Mouse (Mus musculus) spleen, postnatal 10 days (tissue): ENCODE measurements around the gene Sobp.

Experiments used
- DNase-seq, 2 experiments: peaks; one replicate each; pipeline ENCODE4 v3.0.0; 2021 to 2022; ENCODE audit warnings: low spot score in 2 of 2

Sobp gene

DNA sequence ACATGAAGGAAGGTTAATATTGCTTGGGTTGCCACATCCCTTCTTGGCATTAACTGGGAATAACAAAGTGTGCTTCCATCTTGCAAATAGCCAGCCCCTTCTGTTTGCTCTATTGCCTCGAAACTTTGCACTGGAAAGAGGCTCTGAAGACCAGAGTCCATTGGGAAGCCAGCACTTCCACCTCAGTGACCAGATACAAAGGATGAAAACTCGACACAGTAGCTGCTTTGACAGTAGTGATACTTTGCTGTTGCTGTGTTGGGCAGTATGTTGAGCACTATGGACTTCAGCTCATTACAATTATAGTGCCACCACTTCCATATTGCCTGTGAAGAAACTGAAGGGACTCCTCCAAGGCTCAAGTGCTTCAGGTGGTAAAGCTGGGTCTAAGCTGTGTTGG is 86.9 kb downstream of the Sobp start:
- no peak for DNase-seq

DNA sequence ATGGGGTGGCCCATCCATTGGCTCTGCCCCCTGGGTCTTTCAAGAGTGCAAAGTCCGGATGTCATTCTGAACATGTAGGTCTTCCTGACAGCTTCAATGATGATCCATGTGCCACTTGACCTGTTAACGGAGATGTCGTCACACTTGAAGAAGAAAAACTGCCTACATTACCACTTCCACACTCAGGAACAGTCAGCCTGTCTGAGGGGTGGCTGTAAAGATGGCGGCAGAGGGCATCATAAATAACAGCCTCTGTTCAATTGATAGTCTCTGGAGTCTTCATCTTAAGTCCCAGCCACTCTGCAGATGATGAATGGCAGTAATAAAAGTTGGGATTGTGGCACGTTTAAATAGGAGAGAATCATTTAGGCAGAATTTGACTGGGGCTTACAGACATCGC is 87.4 kb downstream of the Sobp start:
- DNase-seq = no peak

DNA sequence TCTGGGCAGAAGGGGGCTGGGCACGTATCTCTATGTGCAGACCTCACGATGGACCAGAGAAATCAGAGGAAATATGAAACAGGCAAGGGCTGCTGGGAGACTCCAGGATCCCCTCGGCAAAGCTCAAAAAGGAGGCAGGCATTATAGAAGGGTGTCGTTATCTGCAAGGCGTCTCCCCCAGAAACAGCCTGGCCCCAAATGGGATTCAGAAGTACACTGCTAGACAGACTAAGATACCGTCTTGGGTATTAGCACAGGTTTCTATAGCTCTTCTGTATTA is 90.3 kb downstream of the Sobp start:
- DNase-seq = no peak

DNA sequence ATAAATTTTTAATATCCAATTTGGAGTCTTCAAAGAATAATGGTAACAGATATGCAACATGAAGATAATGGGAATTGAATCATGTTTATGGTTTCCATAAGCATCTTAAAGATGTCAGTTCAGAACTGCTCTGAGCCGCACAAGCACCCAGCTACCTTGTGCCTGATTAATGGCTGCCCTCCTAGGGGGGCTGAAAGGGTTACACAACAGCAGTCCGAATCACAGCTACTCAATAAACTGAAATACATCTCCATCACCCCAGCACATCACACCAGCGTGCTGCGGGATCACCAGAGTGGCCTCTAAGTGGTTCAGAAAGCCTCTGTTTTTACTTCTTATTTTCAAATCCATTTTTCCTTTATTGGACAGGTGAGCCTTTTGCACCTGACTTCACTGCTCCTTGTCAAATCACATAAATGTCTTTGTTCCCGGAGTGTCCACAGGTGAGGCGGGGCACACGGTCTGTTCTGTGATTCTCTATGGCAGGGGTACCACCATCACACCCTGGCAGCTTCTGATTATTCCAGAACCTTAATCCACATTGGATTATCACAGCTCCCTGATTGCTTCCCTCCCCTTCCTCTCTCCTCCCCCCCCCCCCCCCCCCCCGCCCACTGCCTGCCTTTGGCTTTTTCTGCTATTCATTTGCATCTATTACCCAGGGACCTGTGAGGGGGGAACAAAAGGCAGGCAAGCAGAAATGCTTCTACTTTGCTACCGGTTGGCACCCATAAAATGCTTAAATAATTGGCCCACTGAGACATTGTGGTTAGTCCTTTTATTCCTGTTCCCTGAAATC is 90.8 kb downstream of the Sobp start:
- no peak for DNase-seq

DNA sequence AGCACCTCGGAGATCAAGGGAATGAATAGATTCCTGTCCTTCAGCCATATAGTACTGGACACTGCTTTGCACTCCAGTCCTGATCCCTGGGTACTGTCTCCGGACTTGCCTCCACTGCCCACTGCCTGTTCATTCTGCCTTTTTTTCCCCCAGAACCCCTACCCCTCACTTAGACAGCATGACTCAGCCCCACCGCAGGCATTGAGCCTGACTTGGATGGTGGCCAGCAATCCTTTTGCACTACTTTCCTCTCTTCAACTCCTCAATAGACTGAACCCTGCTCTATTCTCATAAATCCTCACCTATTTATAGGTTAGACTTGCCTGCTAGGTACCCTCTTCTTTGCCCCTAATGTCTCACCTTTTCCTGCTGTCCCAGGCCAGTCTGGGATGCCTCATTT is 93.0 kb downstream of the Sobp start:
- no peak for DNase-seq

DNA sequence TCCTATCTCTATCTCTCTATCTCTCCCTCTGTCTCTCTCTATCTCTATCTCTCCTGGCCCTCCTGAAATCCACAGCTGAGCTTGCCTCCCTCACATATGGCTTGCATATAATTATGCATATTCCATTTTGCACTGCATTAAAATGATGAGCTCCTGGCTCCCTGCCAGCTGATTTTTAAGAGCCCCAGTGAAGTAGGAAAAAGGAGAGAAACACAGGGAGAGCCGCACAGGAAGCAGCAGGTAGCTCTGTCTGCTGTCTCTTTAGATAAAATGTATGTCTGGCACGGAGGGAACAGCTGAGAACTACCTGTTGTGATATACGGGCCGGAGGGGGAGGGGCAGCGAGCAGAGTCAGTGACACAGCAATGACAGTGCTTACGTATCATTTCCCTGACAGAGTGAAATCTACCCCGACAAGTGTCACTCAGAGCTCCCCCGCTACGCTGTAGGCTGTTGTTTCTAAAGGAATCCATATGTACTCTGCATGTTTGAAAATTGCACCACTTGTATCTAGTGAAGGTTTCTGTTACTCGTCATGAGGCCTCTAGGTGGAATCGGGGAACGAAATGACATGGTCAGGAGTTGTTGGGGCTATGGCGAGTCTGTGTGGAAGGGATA is 98.7 kb downstream of the Sobp start:
- no peak for DNase-seq

DNA sequence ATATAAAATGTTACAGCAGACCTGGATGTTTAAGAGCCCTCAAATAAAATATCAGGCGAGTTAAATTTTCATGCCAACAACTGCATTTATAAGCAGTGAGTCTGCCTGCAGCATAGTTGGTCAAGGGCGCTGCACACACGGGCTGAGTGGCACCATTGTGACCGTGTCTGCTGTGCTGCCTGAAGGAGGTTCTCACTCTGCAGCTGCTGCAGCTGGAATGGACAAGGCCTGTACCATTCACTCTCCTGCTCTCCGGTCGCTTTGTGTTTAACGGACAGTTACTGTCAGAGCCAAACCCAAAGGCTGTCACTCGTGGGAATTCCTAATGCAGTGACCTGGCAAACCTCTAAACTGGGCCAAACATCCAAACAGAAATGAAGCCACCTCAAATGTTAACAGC is 101.0 kb downstream of the Sobp start:
- DNase-seq = no peak

DNA sequence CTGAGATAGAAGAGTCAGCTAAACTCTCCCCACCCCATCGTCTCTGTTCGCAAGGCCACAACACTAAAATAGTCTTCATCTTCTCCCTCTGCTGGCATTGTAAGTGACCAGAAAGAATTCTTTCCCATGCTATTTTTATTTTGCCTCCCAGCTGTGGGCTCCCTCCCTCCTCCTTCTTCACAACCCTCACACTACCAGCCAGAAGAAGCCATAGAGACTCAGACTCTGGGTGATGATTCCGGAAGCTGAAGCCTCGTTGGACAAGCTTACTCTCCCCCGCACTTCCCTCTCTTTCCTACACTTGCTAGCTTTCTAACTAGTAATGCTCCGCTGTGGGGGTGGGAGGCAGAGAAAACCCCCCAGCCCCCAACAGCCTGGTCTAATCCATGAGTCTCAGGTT is 103.4 kb downstream of the Sobp start:
- DNase-seq = no peak

DNA sequence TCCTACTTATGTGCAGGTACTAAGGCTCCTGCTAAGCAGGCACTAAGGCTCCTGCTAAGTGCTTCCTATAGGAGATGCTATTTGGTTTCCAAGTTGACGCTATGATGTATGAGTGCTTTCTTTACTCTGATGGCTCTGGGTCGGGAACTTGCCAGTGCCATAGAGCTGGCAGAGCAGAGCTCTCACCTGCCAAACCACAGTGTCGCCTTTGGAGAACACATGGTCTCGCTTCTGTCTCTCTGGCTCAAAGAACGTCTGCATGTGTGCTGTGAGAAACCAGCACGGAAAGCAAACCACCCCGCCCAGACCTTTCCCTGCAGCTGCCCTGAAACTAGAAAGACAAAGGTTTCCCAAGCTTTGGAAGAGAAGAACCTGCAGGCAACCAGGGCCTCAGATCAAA is 109.0 kb downstream of the Sobp start:
- no peak for DNase-seq

DNA sequence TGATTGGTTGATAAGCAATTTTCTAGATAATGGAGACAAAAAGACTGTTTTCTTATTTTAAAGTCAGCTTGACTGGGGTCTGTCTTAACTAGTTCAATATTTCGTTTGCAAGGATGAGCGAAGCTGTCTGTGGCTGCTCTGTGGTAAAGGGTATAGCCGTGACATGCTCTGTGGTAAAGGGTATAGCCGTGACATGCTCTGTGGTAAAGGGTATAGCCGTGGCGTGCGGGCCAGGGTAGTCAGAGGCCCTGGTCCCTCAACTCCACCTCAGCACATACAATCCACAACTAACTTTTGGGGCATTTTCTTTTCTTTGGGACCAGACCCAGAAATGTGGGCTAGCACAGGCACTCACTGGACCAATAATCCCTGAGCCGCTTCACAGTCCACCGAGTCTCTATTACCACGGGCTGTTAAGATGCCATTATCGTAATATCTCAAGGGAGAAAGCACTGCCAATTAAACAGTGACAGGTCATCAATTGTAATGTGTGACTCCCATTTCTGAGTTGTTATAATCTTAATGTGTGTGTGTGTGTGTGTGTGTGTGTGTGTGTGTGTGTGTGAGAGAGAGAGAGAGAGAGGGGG is 112.7 kb downstream of the Sobp start:
- no peak for DNase-seq

DNA sequence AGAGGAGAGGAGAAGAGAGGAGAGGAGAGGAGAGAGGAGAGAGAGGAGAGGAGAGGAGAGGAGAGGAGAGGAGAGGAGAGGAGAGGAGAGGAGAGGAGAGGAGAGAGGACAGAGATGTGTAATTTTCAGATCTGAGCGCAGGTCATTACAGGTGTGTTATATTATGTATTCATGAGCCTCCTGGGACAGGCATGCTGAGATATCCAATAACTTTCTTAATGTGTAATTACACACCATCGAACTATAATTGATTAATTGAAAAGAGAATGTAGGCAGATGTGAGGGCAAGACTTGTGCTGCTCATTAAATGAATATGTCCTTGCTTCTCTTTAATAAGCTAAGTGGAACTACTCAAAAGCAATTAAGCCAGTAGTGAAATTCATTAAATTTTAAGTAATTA is 118.9 kb downstream of the Sobp start:
- DNase-seq = no peak

DNA sequence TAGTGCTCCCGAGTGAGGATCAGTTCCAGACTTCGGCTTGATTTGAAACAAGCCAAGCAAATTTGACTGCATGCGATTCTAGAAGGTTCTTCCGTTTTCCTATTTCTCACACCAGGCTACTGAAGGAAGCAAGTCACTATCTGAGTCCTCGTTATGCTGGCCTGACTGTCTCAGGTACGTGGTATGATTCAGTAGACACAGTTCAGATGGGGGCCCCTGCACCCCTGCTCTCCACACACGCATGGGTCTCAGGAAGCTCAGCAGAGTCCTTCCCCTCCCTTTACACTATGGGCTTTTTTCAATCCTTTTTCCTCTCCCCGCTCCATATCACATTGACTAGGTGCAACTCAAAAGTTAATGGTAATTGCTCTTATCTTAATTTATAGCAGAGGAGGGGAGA is 119.6 kb downstream of the Sobp start:
- no peak for DNase-seq

DNA sequence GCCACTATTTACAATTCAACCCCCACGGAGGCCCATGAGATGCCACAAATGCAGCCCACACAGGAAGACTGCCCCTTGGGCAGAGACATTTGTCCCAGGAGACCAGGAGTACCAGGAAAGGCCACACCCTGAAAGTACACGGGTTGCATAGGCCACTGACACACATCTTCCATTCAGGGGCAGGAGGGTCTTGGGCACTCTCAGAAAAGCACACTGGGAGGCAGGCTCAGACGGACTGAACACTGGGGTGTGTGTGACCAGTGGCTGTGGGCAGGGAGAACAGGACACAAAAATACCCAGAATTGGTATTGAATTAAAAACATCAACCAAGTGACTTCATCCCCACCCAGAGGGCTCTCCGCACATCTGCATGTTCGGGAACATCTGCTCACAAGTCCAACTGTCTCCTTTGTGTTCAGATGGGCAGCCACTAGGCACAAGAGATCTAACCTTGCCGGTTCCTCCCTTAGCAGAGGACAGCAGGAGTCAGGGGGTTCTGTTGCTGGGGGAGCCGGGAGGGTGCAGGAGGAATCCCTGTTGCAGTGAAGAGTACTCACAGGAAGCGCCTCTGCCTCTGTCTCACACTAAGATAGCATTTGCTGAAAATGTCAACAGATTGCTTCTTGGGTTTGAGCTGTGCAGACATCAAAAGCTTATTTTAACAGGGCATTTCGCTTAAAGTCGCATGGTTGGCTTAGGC is 120.3 kb downstream of the Sobp start:
- no peak for DNase-seq

DNA sequence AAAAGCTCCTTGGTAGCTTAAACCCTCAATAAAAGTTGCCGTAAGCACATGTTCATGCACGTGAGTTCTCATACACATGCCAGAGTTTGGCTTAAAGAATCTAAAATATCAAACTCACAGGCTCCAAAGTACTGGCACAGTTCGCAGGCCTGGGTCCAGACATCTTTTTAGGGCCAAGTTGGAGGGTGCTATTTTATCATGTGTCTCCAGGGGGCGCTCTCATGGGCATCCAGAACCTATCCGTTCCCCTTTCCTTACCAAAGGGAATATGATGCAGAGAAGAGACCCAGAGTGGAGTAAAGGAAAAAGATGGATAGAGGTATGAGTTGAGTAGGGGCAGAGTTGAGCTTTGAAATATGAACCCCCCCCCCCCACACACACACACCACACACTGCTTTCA is 121.9 kb downstream of the Sobp start:
- peak in 1 of 2 experiments; percentile 26 for DNase-seq

DNA sequence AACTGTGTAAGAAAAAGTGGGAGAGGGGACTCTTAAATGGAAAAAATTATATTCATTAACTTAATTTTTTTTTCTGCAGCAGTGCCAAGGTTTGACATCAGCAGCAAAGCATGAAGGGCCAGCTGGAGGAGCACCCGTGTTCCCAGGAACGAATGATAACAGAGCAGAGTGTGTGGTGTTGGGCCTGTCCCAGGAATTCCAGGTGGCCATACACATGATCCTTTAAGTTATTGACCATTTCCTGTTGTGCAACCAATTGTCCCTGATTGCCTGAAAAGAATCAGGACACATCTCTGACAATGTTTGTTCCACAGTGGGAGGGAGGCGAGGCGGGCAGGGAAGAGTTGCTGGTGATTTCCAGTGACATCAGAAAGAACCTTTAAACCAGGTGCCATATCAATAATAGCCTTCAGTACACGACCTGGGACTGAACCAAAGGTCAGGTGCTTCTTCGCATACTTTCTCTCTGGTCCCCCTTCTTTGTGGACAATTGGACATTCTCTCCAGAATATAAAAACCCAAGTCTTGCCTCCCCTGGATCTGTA is 126.5 kb downstream of the Sobp start:
- no peak for DNase-seq

DNA sequence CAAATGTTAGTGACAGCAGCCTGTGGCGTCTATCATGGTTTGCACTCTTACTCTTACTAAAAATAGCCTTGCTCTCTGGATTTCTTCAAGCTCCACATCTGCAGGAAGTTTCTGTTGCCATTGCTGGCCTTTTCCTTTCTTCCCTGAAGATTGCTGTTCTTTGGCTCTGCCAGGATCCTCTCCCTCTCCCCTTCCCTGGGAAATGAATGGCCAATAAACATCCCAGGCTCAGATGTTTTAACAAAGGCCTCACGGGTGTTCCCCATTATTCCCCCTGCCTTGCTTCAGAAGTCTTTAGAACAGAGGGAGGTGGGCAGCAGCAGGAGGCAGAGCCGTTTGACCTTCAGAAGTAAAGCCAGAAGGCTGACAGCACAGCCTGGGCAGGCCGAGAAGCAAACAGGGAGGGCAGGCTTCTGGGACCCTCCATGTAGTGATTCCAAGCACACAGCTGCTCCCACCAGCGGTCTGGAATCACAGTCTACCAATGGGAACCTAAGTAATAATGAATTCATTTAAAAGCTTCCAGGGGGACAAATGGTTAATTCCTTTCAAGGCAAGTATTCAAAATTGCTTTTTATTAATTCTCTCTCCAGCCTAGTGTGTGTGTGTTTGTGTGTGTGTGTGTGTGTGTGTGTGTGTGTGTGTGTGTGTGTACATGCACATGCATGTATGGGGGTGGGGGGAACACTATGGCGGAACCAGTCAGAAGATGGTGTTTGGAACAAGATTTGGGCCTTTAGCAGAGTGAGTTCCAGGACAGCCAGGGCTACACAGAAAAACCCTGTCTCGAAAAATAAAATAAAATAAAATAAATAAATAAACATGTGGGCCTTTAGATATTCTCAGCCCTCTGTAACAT is 130.8 kb downstream of the Sobp start:
- no peak for DNase-seq

DNA sequence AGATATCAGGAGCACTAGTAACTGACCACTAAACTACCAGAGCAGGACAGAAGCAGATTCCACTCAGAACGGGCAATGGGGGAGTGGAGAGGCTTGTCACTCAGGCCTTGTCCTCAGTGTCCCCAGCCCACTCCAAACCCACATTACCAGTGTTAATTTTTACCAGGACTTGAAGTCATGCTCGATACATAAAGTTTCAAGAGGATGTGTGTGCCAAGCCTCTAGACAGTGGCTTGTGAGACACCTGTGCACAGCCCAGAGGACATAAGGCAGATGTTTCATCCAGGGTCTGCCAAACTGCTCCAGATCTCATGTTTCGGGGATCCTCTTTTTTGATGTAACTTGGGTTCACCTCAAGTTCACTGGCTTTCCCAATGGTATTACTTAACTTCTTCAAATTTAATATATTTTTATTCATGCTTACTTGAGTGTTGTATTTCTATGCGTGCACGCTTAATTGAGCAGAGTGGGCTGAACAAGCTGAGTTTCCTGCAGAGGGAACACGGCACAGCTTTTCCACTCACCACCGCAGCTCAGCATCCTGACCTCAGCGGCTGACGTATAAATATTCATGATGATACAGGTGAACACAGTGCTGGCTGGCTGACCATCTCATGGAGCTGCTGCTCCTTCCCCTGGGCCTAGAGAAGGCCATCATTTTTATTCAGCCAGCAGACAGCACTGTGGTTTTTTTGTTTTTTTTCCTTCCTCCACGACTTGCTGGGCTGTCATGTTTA is 131.6 kb downstream of the Sobp start:
- DNase-seq = no peak

DNA sequence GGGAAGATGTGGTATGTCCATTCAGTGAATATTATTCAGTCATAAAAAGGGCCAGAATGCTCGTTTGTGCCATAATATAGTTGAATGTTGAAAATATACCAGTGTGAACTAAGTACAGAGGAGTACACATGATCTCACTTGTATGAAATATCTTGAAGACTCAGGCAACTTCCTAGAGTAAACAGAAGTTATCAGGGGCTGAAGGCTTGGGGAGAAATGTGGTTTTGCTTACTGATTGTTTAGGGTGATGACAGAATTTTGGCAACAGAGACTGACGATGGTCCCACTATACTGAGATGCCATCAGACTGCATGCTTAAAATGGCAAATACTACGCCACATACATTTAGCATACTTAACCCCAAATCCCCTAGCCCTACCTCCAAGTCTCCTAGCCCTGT is 132.5 kb downstream of the Sobp start:
- no peak for DNase-seq

DNA sequence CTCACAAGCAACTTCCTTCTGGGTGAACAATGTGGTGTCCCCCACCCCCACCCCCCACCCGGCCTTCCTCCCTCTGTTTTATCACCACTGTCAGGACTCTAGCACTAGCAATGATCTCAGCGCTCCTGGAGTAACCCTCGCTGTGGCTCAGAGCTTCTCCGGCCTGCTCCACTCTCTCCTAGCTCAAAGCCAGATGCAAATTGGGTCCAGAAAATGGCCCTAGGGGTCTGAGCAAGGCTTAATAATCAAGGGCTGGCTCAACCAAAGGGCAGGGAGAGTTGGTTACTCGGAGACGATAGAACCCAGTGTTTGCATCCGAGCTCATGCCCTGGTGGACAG is 136.9 kb downstream of the Sobp start:
- no peak for DNase-seq

DNA sequence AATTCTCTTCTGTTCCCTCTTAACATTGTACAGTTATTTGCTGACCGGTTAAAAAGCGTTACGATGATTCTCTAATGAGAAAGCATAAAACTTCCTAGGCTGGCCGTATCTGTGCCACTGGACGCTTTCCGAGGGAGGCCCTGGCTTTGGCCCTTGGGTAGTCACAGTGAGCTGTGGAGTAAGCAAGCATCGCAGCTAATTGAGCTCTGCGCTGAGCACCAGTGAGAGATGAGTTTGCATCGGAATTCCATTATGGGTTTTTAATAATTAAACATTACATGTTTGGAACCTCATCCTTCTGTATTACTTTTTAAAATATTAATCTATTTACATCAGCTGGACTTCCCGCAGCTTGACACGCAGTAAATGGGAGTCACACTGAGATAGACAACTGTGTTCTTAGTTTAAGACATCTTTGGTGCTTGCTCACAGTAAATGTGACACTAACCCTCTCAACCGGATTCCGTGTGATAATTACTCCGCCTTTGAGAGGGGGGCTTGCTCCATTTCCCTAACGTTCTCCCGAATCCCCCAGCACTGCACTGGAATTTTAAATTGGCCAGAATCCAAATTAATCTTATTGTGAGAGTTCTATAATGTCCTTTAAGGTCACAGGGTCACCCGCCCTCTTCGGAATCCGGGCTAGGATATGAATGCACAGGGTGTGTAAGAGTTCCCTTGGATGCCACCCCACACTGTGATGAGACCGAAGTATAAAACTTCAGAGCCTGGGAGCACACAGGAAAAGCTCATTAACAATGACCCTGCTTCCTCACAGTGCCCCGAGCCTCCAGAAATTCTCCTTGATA is 137.5 kb downstream of the Sobp start:
- no peak for DNase-seq
